Mouse (Mus musculus) CH12.LX (cell line): ENCODE measurements around the gene Zfp697. TPM values are rescaled to one million over a fixed set of nuclear protein-coding genes. Genes with fewer than 3 reads are reported as not detected.
"Not testable (repeated sequence)": the region's sequence is repeated elsewhere in the genome, so short reads cannot be mapped to it uniquely, and the experiment has no call there.

Source experiments
- DNase-seq: peaks from one replicate; pipeline ENCODE4 v3.0.0-alpha.2; 2013; ENCODE audit errors: extremely low read depth
- H3K27ac ChIP-seq: 2 replicates; pipeline ENCODE4 v1.5.1; 2012; ENCODE audit warnings: low read depth, mild to moderate bottlenecking, control low read depth, moderate library complexity; ENCODE audit not compliant: insufficient read depth
- H3K27me3 ChIP-seq: replicated peaks from 2 replicates; pipeline ENCODE3; 2012; ENCODE audit warnings: inconsistent platforms
- H3K36me3 ChIP-seq, 2 experiments: replicated peaks in 1 of 2; 2 replicates each; pipeline versions ENCODE3 to v1.6.1; 2012; ENCODE audit warnings: inconsistent platforms in 1 of 2, low read length in 1 of 2, mild to moderate bottlenecking in 1 of 2, mixed read lengths in 1 of 2, moderate library complexity in 1 of 2; ENCODE audit not compliant: control insufficient read depth in 1 of 2, insufficient read depth in 1 of 2
- H3K4me1 ChIP-seq, 2 experiments: 2 replicates each; pipeline ENCODE4 v1.6.1; 2012; ENCODE audit warnings: inconsistent platforms in 1 of 2, moderate library complexity in 1 of 2; ENCODE audit not compliant: insufficient read depth in 2 of 2, control insufficient read depth in 1 of 2
- H3K4me2 ChIP-seq: 2 replicates; pipeline ENCODE4 v1.6.1; 2012; ENCODE audit warnings: low read depth, mild to moderate bottlenecking, control low read depth; ENCODE audit not compliant: poor library complexity, insufficient read depth, severe bottlenecking
- H3K4me3 ChIP-seq, 3 experiments: fragments of 150-350 bp in 1 of 3; sonication (generic) in 1 of 3; replicated peaks in 1 of 3; 2 replicates each; pipeline versions ENCODE3 to v1.5.1; 2011 to 2012; ENCODE audit warnings: low read depth in 2 of 3, low read length in 2 of 3, mild to moderate bottlenecking in 2 of 3, moderate library complexity in 2 of 3, control low read depth in 1 of 3, improper control_type of control experiment in 1 of 3, inconsistent platforms in 1 of 3, mixed read lengths in 1 of 3; ENCODE audit not compliant: poor library complexity in 1 of 3
- H3K79me2 ChIP-seq: replicated peaks from 2 replicates; pipeline ENCODE4 v1.6.1; 2012; ENCODE audit warnings: mild to moderate bottlenecking, moderate library complexity; ENCODE audit not compliant: control insufficient read depth, poor library complexity, insufficient read depth, severe bottlenecking; ENCODE audit errors: extremely low read depth
- H3K9ac ChIP-seq: 2 replicates; pipeline ENCODE4 v1.6.1; 2012; ENCODE audit warnings: low read depth, mild to moderate bottlenecking, control low read depth, moderate library complexity; ENCODE audit not compliant: insufficient read depth
- H3K9me3 ChIP-seq: replicated peaks from 2 replicates; pipeline ENCODE3; 2012; ENCODE audit warnings: low read length, inconsistent platforms, mixed read lengths
- CTCF ChIP-seq, 2 experiments: IDR thresholded peaks in 1 of 2; conservative IDR thresholded peaks in 1 of 2; 2 replicates each; pipeline ENCODE4 v1.5.1; 2011 to 2012; ENCODE audit warnings: low read depth in 2 of 2, low read length in 2 of 2, improper control_type of control experiment in 1 of 2, inconsistent platforms in 1 of 2, mild to moderate bottlenecking in 1 of 2, moderate library complexity in 1 of 2
- POLR2A ChIP-seq: IDR thresholded peaks from 2 replicates; pipeline ENCODE4 v1.6.1; 2011; ENCODE audit warnings: low read depth, mild to moderate bottlenecking, improper control_type of control experiment, low read length
- RAD21 ChIP-seq: IDR thresholded peaks from 2 replicates; pipeline ENCODE4 v1.6.1; 2011; ENCODE audit warnings: low read depth, mild to moderate bottlenecking, low read length, improper control_type of control experiment, moderate library complexity
- SMC3 ChIP-seq: IDR thresholded peaks from 2 replicates; pipeline ENCODE4 v1.6.1; 2011; ENCODE audit warnings: low read depth, low read length, improper control_type of control experiment
- dilution Hi-C: fragments of 300-500 bp; cut with MboI; formaldehyde crosslinking; loops from 2 replicates; pipeline ENCODE4 v1.14.3; 2020; ENCODE audit warnings: low sequenced_read_pairs; ENCODE audit not compliant: extremely low pct_unique_long_range_greater_than_20kb, extremely low pct_ligation_motif_present
- in situ Hi-C: fragments of 300-500 bp; cut with MboI; formaldehyde crosslinking; loops from 3 replicates; pipeline ENCODE4 v1.14.3; 2019; ENCODE audit warnings: low sequenced_read_pairs, low pct_ligation_motif_present, low pct_unique_long_range_greater_than_20kb, mixed read lengths
- polyA plus RNA-seq: library from polyadenylated mRNA; unstranded; fragments of >175 nt; gene quantifications from 2 replicates; pipeline ENCODE4 v1.2.1, GENCODE M21; 2012; ENCODE audit warnings: low read depth; ENCODE audit not compliant: insufficient read length
- total RNA-seq, 2 experiments: library from RNA; depleted of rRNA; stranded (reverse); fragments of 300-350 nt in 1 of 2; fragments of >200 nt in 1 of 2; gene quantifications; 2 replicates each; pipeline ENCODE4 v1.2.3; 2012 to 2014

Zfp697 gene
- total and polyA plus RNA-seq, 3 experiments, result not detected

GRCm38 (mm10) chr3:98435030-98435429, 52.8 kb downstream of the Zfp697 start:
- no peak overlapping the region for H3K4me3 ChIP-seq
- dilution Hi-C loops, result no loop called here
- TF ChIP-seq POLR2A, result no peak

GRCm38 (mm10) chr3:98442245-98442644, 60.0 kb downstream of the Zfp697 start:
- H3K36me3 ChIP-seq, DNase-seq, H3K4me3 ChIP-seq, H3K4me2 ChIP-seq, H3K4me1 ChIP-seq, dilution Hi-C loops, H3K27me3 ChIP-seq, H3K9ac ChIP-seq, in situ Hi-C loops, H3K27ac ChIP-seq, H3K9me3 ChIP-seq, H3K79me2 ChIP-seq: not testable (repeated sequence)
- TF ChIP-seq CTCF (conservative IDR thresholded peaks at IDR 0.05 in 1 of 2, IDR thresholded peaks at IDR 0.05 in 1 of 2; ENCODE audit: low read depth in 2 of 2, low read length in 2 of 2), result peak in 1 of 2 experiments; percentile 28; a peak in 1 of 4 replicates

More at GRCm38 (mm10) chr3:98435030-98435429, 52.8 kb downstream of the Zfp697 start:
- in situ Hi-C loops, result no loop called here
- no peak overlapping the region for H3K9ac ChIP-seq
- no peak overlapping the region for H3K4me2 ChIP-seq
- H3K27me3 ChIP-seq, result peaks cover 1% of the 10 kb centered on the region
- no peaks in the 10 kb centered on the region for H3K4me1 ChIP-seq
- H3K36me3 ChIP-seq, result no peaks in the 10 kb centered on the region
- H3K27ac ChIP-seq, result no peak overlapping the region
- no peaks in the 10 kb centered on the region for H3K9me3 ChIP-seq
- no peak for DNase-seq
- H3K79me2 ChIP-seq, result no peaks in the 10 kb centered on the region

GRCm38 (mm10) chr3:98443149-98443779, 61.0 kb downstream of the Zfp697 start:
- in situ Hi-C loops, dilution Hi-C loops: not testable (repeated sequence)

GRCm38 (mm10) chr3:98443924-98444323, 61.7 kb downstream of the Zfp697 start:
- H3K9me3 ChIP-seq, dilution Hi-C loops, H3K9ac ChIP-seq, H3K4me2 ChIP-seq, H3K36me3 ChIP-seq, H3K4me3 ChIP-seq, in situ Hi-C loops, DNase-seq, H3K4me1 ChIP-seq, H3K27me3 ChIP-seq, H3K27ac ChIP-seq, H3K79me2 ChIP-seq: not testable (repeated sequence)

More at GRCm38 (mm10) chr3:98443149-98443779, 61.0 kb downstream of the Zfp697 start:
- H3K27ac ChIP-seq, H3K9ac ChIP-seq, DNase-seq: not testable (repeated sequence)
- TF ChIP-seq CTCF (conservative IDR thresholded peaks at IDR 0.05 in 1 of 2, IDR thresholded peaks at IDR 0.05 in 1 of 2; ENCODE audit: low read depth in 2 of 2, low read length in 2 of 2), result peak in 1 of 2 experiments; percentile 50; a peak in 2 of 4 replicates
- TF ChIP-seq RAD21, result peak; percentile 36
- peak; percentile 53 for TF ChIP-seq SMC3
- TF ChIP-seq, all 38 proteins: peak for 3; not testable (repeated sequence) for 35
- H3K9me3 ChIP-seq, H3K4me2 ChIP-seq, H3K4me3 ChIP-seq, H3K36me3 ChIP-seq, H3K79me2 ChIP-seq, H3K4me1 ChIP-seq, H3K27me3 ChIP-seq: not testable (repeated sequence)

GRCm38 (mm10) chr3:98453786-98454185, 71.5 kb downstream of the Zfp697 start:
- H3K27ac ChIP-seq, H3K4me1 ChIP-seq, H3K27me3 ChIP-seq, H3K4me2 ChIP-seq, dilution Hi-C loops, H3K4me3 ChIP-seq, H3K79me2 ChIP-seq, H3K9me3 ChIP-seq, in situ Hi-C loops, H3K9ac ChIP-seq, H3K36me3 ChIP-seq, DNase-seq: not testable (repeated sequence)

- H3K27ac ChIP-seq, H3K4me1 ChIP-seq, H3K4me3 ChIP-seq, H3K4me2 ChIP-seq, DNase-seq, H3K27me3 ChIP-seq, H3K9me3 ChIP-seq, H3K9ac ChIP-seq, dilution Hi-C loops, H3K79me2 ChIP-seq, H3K36me3 ChIP-seq, in situ Hi-C loops: not testable (repeated sequence)
Measured at GRCm38 (mm10) chr3:98457026-98457425, 74.8 kb downstream of the Zfp697 start, which contains the start of gene Gm4450. TSS of gene Gm4450 (minus strand) at chr3:98457126.
